Mouse (Mus musculus) hindbrain, embryonic 11.5 days (tissue): Measurements from ENCODE around the gene Igf1r. TPM values are rescaled to one million over a fixed set of nuclear protein-coding genes. Genes with fewer than 3 reads are reported as not detected.

Experiments used
- ATAC-seq: fragments of 200-750 bp; cut with Nextera tagmentation; 2 replicates; pipeline ENCODE4 v1.8.0; 2017; ENCODE audit warnings: mild to moderate bottlenecking, moderate TSS enrichment, moderate library complexity; ENCODE audit not compliant: low FRiP score
- DNase-seq: peaks from one replicate; pipeline ENCODE4 v3.0.0-alpha.2; 2015; ENCODE audit warnings: low spot score
- H3K27ac ChIP-seq: fragments of 300-500 bp; sonication (generic); 2 replicates; pipeline ENCODE4 v1.5.1; 2014; ENCODE audit warnings: mild to moderate bottlenecking, low read depth, low read length
- H3K27me3 ChIP-seq: fragments of 300-500 bp; sonication (generic); 2 replicates; pipeline ENCODE4 v1.6.1; 2014; ENCODE audit warnings: mild to moderate bottlenecking, low read length, moderate library complexity, mixed read lengths; ENCODE audit not compliant: control insufficient read depth, insufficient read depth
- H3K36me3 ChIP-seq: fragments of 300-500 bp; sonication (generic); 2 replicates; pipeline ENCODE4 v1.6.1; 2014; ENCODE audit warnings: mild to moderate bottlenecking, low read length, moderate library complexity, mixed read lengths; ENCODE audit not compliant: control insufficient read depth, insufficient read depth
- H3K4me1 ChIP-seq: fragments of 300-500 bp; sonication (generic); replicated peaks from 2 replicates; pipeline ENCODE4 v1.6.1; 2014; ENCODE audit warnings: low read length, mixed read lengths; ENCODE audit not compliant: control insufficient read depth, insufficient read depth
- H3K4me2 ChIP-seq: fragments of 300-500 bp; sonication (generic); replicated peaks from 2 replicates; pipeline ENCODE4 v1.6.1; 2014; ENCODE audit warnings: mild to moderate bottlenecking, low read depth, low read length
- H3K4me3 ChIP-seq: fragments of 300-500 bp; sonication (generic); 2 replicates; pipeline ENCODE4 v1.5.1; 2014; ENCODE audit warnings: low read depth, low read length
- H3K9ac ChIP-seq: fragments of 300-500 bp; sonication (generic); 2 replicates; pipeline ENCODE4 v1.6.1; 2014; ENCODE audit warnings: low read depth, low read length
- H3K9me3 ChIP-seq: fragments of 300-500 bp; sonication (generic); 2 replicates; pipeline ENCODE4 v1.6.1; 2016; ENCODE audit warnings: low read length; ENCODE audit not compliant: control insufficient read depth
- WGBS: fragments of 180-500 bp; shearing (Covaris S2); extraction: QIAGEN DNeasy Blood & Tissue Kit; methylation state at CpG from one replicate; pipeline ENCODE4 v1.1.7; 2014; 5-methylcytosine and 5-hydroxymethylcytosine counted together
- polyA plus RNA-seq: library from polyadenylated mRNA; unstranded; fragments of >200 nt; fragmentation: Nextera tagmentation; extraction: Ambion mirVana; gene quantifications from 2 replicates; pipeline ENCODE4 v1.2.1, GENCODE M21; 2014

Gene Igf1r
- polyA plus RNA-seq, 1 experiment from 2014 or later = 35.7 TPM

DNA sequence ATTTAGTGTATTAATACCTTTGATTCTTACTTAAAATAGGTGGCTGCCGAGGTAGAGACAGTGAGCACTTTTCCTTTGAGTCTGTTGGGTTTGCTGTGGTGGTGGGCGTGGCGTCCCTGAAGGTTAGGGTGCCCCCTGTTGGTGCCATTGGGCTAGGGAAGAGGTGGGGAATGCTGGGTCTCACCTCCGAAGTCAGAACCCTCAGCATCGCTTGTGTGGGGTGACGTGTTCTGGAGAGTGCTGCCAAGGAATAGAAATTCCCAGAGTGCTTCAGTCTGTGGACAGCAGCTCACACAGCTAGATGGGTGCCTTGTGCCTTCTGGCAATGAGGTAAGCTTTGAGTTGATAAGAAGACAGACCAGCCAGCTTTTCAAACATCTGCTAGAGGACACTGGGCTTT is 102.3 kb downstream of the Igf1r start:
- ATAC-seq = no peak
- Histone ChIP-seq H3K4me1 (no peaks in the 10 kb centered on the region), H3K9me3 (no peaks in the 10 kb centered on the region), H3K27me3 (no peaks in the 10 kb centered on the region), H3K9ac (no peak overlapping the region), H3K4me3 (no peak overlapping the region), H3K36me3 (no peaks in the 10 kb centered on the region), H3K27ac (no peak overlapping the region), H3K4me2 (no peak overlapping the region)
- no peak for DNase-seq
- WGBS = 71% methylated on average over 6 of the region's 6 CpGs

DNA sequence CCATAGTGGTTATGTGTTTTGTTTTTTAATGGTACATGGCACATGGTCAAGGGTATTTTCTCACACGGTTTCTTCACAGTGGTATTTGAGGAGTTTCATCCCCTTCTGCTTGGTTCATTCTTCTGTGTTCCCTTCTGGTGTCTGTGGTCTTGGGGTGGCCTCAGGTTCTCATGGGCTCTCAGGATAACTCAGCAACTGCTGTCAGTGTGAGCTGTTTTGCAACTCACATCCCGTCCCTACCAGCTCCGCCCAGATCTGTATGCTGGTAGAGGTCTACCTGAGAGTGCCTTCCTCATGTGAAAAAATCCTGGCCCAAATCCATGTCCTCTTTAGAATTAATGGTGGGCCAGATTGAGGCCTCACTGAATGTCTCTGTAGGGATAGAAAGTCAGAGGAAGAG is 104.4 kb downstream of the Igf1r start:
- no peaks in the 10 kb centered on the region; the same call in 1 of the 2 replicates for H3K4me1 ChIP-seq
- H3K27me3 ChIP-seq = no peaks in the 10 kb centered on the region
- 76% methylated on average over 3 of the region's 3 CpGs for WGBS
- no peak overlapping the region for H3K4me3 ChIP-seq
- no peaks in the 10 kb centered on the region for H3K36me3 ChIP-seq
- ATAC-seq (no peak), DNase-seq (no peak)
- no peak overlapping the region for H3K4me2 ChIP-seq
- no peaks in the 10 kb centered on the region for H3K9me3 ChIP-seq
- no peak overlapping the region for H3K9ac ChIP-seq
- H3K27ac ChIP-seq = no peak overlapping the region

DNA sequence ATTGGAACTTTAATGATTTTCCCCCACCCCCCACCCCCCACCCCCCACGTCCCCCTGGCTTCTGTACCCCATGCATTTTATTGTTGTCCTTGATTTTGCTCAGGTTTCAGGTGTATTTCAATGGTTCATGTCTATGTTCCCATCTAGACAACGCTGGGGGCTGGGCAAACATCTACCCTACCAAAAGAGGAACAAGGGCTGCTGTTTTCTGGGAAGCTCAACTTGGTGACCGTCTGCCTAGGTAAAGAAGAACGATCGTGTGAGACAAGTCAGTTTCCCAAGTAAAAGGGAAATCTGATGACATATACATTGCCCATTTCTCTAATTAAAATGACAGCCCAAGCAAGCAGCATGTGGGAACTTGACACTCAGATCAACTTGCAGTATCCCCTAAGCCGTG is 107.1 kb downstream of the Igf1r start:
- DNase-seq (no peak), ATAC-seq (no peak)
- no peaks in the 10 kb centered on the region for H3K9me3 ChIP-seq
- no peak overlapping the region for H3K4me3 ChIP-seq
- WGBS = 90% methylated on average over 6 of the region's 6 CpGs
- H3K27me3 ChIP-seq = no peaks in the 10 kb centered on the region
- no peaks in the 10 kb centered on the region for H3K36me3 ChIP-seq
- H3K27ac ChIP-seq = no peak overlapping the region
- no peak overlapping the region for H3K9ac ChIP-seq
- peaks cover 6% of the 10 kb centered on the region for H3K4me1 ChIP-seq
- no peak overlapping the region for H3K4me2 ChIP-seq

DNA sequence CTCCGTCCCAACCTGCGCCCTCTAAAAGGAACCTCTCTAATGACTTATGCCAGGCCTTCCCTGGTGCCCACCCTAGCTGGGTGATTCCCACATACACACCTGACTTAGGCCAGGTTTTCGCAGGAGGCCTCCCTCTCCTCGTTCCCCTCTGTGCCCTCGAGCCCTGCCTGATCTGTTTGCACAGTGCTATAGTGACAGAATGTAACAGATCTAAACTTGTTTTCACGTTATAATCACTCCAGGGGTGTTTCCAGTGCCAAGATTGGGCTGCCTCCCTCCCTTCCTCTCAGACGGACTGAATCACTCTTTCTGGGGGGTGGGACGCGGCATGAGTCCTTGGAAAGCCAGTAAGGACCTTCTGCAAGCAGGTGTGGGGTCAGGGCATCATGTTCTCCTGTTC is 108.8 kb downstream of the Igf1r start:
- Histone ChIP-seq H3K4me1 (peaks cover 7% of the 10 kb centered on the region), H3K4me2 (no peak overlapping the region), H3K4me3 (no peak overlapping the region), H3K36me3 (no peaks in the 10 kb centered on the region), H3K27ac (no peak overlapping the region), H3K27me3 (no peaks in the 10 kb centered on the region), H3K9me3 (no peaks in the 10 kb centered on the region), H3K9ac (no peak overlapping the region)
- WGBS = 81% methylated on average over 9 of the region's 9 CpGs
- DNase-seq (no peak), ATAC-seq (no peak)

DNA sequence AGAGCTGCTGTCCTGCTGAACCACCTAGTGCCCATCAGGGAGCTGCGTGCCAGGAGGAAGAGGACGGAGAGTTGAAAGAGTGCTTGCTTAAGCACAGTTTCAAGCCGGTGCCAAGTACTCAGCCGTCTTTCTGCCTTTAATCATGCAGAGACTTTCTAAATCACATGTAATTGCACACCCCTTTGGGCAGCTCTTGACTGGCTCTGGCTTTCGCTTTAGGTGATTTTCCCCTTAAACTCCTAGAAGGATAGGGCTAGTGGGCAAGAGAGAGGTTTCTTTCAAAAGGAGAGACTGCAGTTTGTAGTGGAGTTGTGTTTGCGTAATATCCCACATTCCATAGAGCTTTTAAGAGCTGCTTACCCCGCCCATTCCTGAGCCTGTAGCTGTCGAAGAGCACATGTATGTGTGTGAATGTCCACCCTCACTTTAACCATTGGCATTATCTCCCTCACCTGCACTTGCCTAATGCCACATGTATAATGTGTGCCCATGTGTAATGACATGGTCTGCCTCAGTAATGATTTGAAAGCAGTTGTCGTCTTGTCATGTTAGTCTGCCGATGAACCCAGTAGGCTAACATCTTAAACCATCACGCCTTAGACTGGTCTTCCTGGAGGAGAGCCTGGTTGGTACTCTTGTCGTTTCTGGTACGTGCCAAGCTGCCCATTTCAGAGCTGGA is 109.7 kb downstream of the Igf1r start:
- Histone ChIP-seq H3K36me3 (no peaks in the 10 kb centered on the region), H3K4me1 (peaks cover 7% of the 10 kb centered on the region), H3K27ac (no peak overlapping the region), H3K9me3 (no peaks in the 10 kb centered on the region), H3K27me3 (no peaks in the 10 kb centered on the region), H3K9ac (no peak overlapping the region), H3K4me3 (no peak overlapping the region), H3K4me2 (no peak overlapping the region)
- 82% methylated on average over 13 of the region's 13 CpGs for WGBS
- ATAC-seq = no peak
- no peak for DNase-seq

DNA sequence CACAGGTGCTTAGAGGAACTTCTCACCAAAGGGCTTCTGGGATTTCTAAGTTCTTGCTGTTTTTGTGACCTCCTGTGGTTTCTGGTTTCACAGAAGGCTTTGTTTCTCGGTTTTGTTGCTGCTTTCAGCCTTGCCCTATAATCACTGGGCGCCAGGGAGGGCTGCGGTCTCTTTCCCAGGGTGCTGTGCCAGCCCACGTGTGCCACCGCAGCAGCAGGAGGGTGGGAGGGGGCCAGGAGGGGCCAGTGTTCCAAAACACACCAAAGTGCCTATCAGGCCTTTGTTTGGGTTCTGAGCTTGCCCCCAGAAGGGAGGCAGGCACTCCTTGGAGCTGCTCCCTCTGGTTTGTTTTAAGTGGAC is 110.2 kb downstream of the Igf1r start:
- Histone ChIP-seq H3K9me3 (no peaks in the 10 kb centered on the region), H3K36me3 (no peaks in the 10 kb centered on the region), H3K4me2 (no peak overlapping the region), H3K4me1 (peaks cover 7% of the 10 kb centered on the region), H3K27ac (no peak overlapping the region), H3K4me3 (no peak overlapping the region), H3K27me3 (no peaks in the 10 kb centered on the region), H3K9ac (no peak overlapping the region)
- no peak for ATAC-seq
- WGBS = 51% methylated on average over 5 of the region's 5 CpGs
- DNase-seq = no peak

DNA sequence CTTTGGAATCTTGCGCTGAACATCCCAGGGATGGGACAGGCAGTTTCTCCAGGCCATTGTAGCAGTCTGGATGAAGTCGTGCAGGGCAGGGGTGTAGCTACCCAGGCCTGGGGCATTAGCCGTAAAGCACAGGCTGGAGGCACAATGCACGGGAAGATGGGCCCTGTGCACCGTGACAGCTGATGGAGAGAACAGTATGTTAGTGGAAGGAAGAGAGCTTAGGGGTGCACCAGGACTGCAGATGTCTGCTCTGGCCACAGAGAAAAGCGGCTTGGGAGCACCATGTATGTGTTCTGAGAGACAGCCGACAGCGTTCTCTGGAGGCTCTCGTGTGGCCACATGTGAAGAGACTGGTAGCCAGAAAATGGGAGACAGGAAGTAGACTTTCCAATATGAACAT is 111.1 kb downstream of the Igf1r start:
- H3K9me3 ChIP-seq = no peaks in the 10 kb centered on the region
- no peak overlapping the region for H3K27ac ChIP-seq
- H3K4me3 ChIP-seq = no peak overlapping the region
- WGBS = 86% methylated on average over 9 of the region's 9 CpGs
- peaks cover 7% of the 10 kb centered on the region for H3K4me1 ChIP-seq
- no peaks in the 10 kb centered on the region for H3K36me3 ChIP-seq
- DNase-seq = no peak
- no peak for ATAC-seq
- H3K9ac ChIP-seq = no peak overlapping the region
- no peaks in the 10 kb centered on the region for H3K27me3 ChIP-seq
- H3K4me2 ChIP-seq = no peak overlapping the region

DNA sequence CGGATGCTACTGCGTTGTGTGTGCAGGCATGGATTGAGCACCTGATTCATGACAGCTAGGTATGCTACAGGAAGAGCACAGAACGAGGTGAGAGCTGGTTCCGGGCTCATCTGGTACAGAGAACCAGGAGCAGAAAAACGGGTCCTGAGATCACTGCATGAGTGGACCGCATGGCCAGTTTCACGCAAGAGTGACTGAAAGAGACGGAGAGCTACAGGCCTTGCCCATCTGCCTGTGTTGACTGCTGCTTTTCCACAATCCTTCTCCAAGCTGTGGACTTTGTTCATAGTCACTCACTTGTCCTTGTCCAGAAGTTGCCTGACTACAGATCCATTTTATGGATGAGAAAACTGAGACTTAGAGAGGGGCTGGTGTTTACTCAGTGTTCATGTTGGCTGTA is 111.5 kb downstream of the Igf1r start:
- no peak for DNase-seq
- H3K9me3 ChIP-seq = no peaks in the 10 kb centered on the region
- no peaks in the 10 kb centered on the region for H3K36me3 ChIP-seq
- 94% methylated on average over 8 of the region's 8 CpGs for WGBS
- ATAC-seq = no peak
- H3K4me3 ChIP-seq = no peak overlapping the region
- no peaks in the 10 kb centered on the region for H3K27me3 ChIP-seq
- H3K4me1 ChIP-seq = peaks cover 7% of the 10 kb centered on the region
- H3K9ac ChIP-seq = no peak overlapping the region
- H3K4me2 ChIP-seq = no peak overlapping the region
- H3K27ac ChIP-seq = no peak overlapping the region

DNA sequence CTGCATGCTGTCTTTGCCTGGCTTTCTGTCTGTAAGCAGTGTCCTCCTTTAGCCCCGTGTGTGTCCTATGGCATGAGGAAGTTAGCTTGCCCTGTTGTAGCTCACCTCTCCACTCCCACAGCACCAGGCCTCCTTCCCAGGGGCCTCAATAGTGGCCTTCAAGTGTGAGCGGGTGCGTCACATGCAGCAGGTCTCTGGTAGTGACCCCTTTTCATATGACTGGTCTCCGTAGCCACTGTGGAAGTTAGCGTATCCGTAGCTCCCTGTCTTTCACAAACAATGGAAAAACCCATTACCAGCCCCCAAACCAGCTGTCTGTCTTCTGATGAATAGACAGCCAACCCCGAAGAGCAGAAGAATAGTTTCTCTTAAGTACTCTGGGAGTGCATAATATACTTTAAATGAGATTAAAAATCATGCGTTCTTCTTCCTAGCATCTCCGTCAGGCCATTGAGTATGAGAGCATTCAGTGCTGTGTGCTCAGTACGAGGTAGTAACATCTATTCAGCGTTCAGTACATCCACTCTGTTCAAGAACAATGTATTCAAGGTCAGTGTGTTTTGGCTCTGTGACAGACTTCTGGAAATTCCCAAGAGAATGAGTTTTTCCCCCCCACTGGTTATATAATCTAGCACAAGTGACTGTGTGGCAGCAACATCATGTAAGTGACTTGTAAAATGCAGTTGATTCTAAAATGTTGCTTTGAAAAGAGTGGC is 112.2 kb downstream of the Igf1r start:
- Histone ChIP-seq H3K4me2 (no peak overlapping the region), H3K27ac (no peak overlapping the region), H3K36me3 (no peaks in the 10 kb centered on the region), H3K9ac (no peak overlapping the region), H3K27me3 (no peaks in the 10 kb centered on the region), H3K4me3 (no peak overlapping the region), H3K4me1 (peaks cover 7% of the 10 kb centered on the region), H3K9me3 (no peaks in the 10 kb centered on the region)
- DNase-seq (peak; percentile 22), ATAC-seq (no peak; the same call in 1 of the 2 replicates)
- WGBS = 42% methylated on average over 11 of the region's 11 CpGs
